Mouse (Mus musculus): Measurements from ENCODE around the gene Clps. TPM values are rescaled to one million over a fixed set of nuclear protein-coding genes. Genes with fewer than 3 reads are reported as not detected.

Clps gene
- total RNA-seq (2015) (not detected in 2 replicates), total RNA-seq (2017) (not detected in 2 replicates)

GRCm38 (mm10) chr17:28560598-28560997, at the start of gene Clps:
Clps (minus strand) TSS chr17:28560766.
- ATAC-seq (ENCODE audit: poor library complexity, severe bottlenecking), result no peak

DNA sequence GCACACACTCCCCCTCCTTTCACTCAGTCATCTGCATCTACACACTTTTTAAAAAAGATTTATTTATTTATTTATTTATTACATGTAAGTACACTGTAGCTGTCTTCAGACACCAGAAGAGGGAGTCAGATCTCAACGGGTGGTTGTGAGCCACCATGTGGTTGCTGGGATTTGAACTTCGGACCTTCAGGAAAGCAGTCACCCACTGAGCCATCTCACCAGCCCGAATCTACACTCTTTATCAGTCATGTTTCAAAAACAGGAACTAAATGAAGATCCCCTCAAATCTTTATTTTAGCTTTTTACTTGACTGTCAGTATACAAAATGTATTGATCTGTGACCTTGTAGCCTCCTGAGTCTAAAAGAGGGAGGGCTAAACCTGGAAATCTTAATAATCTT, 49.0 kb upstream of the Clps start:
- no peak for ATAC-seq (ENCODE audit: poor library complexity, severe bottlenecking)

- ATAC-seq (ENCODE audit: poor library complexity, severe bottlenecking), result no peak
Measured at GRCm38 (mm10) chr17:28601557-28602250, 41.1 kb upstream of the Clps start.

DNA sequence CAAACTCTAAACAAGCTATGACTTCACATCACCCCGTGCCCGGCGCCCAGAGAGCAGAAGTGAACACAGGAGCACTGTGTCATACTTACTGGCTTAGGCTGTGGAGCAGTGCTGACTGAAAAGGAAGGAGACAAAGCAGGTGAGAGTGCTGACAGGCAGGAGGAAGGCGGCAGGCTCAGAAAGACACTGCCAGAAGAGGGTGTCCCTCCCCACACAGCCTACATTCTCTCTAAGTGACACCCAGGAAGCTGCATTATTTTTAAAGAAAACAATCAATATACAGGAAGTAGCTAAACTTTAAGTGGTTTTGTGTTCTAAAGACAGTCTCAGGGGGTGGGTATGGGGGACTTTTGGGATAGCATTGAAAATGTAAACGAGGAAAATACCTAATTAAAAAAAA, 40.2 kb upstream of the Clps start:
- ATAC-seq (ENCODE audit: poor library complexity, severe bottlenecking), result no peak

DNA sequence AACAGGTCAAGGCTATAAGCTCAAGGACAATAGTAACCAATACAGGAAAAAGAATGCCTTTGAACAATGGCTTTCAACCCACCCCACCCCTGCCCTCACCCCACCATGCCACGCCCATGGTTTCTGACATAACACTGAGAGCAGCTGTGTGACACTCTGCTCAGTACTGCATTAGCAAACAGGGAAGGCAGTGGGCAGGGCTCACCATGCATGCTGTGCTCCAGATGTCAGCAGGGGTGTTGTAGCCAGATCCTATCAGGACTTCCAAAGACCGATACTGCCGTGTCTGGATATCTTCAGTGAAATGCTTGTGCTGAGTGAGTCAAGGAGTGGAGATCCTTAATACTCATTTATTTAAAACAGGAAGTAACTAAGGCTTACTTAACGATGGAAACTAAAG, 33.4 kb upstream of the Clps start:
- ATAC-seq (ENCODE audit: poor library complexity, severe bottlenecking), result peak; percentile 49

DNA sequence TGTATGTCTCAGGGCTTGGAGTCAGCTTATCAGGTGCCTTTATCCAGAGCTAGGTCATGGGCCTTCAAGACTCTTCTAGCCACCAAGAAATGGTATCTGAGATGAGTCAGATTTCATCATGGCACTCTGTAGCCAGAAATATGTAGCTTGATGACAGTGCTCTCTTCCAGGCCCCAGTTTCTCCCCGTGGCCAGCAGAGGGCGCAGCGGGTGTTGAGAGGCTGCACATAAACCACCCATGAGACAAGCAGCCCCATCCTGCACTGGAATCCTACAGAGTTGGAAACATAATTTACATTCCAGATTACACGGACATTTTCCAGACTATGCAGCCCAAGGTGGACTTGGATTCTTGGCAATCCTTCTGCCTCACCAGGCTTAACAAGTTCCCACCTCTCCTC, 32.4 kb upstream of the Clps start:
- peak; percentile 83 for ATAC-seq (ENCODE audit: poor library complexity, severe bottlenecking)

DNA sequence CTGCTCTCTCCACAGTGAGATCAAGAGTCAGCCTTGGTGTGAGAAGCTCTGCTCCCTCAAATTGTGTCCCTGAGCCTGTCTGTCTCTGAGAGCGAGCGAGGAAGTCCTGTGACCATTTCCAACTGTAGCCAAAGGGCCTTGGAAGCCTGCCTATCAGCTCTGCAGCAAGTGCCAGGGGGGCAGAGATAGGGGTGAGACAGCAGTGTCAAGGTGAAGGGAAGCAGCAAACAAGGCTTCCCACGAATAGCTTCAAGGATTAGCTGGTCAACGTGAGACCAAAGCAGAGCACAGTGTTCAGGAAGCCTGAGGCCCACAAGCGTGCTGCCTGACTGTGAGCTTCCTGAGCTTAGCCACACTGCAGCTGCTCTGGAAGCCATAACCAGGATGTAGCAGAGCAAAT, 30.9 kb upstream of the Clps start:
- ATAC-seq (ENCODE audit: poor library complexity, severe bottlenecking), result no peak

DNA sequence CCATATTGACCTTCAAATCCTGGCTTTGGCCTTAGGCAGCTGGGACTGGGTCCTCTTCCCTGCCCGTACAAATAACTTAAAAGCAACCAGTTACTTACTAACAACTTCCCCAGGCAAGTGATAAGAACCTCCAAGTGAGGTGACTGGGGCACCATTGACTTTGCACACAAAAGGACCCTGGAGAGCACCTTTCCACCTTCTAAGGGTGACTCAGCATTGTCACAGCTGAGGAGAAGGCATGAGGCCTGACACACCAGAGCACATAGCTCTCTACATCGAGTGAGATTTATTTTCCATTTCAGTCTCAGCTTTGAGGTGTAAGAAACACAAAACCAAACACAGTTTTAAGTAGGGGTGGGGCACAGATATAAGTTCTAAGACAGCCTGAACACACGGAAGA, 30.0 kb upstream of the Clps start:
- ATAC-seq (ENCODE audit: poor library complexity, severe bottlenecking), result no peak

DNA sequence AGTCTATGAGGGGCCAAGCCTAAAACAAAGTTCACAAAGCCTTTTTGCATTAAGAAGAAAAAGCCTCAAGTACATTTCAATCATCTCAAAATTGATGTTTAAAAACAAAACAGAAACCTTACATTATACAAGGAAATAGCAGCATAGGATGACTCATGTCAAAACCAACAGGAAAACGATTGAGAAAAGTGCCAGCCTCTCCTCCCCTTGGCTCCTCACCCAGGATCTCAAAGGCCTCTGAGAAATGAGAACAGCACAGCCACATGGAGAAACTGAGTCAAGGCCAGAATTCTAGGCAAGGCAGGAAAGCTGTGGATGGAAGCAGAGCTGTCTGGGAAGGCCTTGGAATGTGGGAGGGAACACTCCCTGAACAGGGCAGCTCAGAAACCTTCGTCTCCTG, 28.0 kb upstream of the Clps start:
- ATAC-seq (ENCODE audit: poor library complexity, severe bottlenecking), result no peak

- ATAC-seq (ENCODE audit: poor library complexity, severe bottlenecking), result no peak
Measured at GRCm38 (mm10) chr17:28586509-28586908, 25.9 kb upstream of the Clps start.

GRCm38 (mm10) chr17:28581056-28581455, 20.5 kb upstream of the Clps start:
- ATAC-seq (ENCODE audit: poor library complexity, severe bottlenecking), result no peak

DNA sequence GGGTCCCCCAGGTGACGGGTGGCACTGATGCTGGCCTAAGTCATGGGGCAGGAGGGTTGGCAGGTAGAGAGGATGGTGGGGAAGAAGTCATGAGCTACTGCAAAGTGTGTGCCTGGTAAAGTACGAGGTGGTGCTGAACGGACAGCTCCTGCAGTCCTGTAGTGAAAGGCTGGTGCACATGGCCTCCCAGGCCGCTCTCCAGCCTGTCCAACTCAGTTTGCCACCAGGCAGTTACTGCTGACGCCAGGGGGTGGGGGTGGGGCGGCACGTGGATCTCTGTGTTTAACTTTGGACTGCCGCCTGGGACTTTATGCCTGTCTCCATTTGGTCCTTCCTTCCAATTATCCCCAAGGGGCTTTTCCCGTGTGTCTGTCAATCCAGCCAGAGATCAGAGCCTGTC, 19.8 kb upstream of the Clps start:
- ATAC-seq (ENCODE audit: poor library complexity, severe bottlenecking), result peak; percentile 59

GRCm38 (mm10) chr17:28575244-28576125, 14.9 kb upstream of the Clps start, which contains the start of gene Lhfpl5:
Lhfpl5 (plus strand) TSS chr17:28575641.
- peak; percentile 52; the same call in 1 of the 2 replicates for ATAC-seq (ENCODE audit: poor library complexity, severe bottlenecking)

- no peak for ATAC-seq (ENCODE audit: poor library complexity, severe bottlenecking)
Measured at GRCm38 (mm10) chr17:28572941-28573340, 12.4 kb upstream of the Clps start.

DNA sequence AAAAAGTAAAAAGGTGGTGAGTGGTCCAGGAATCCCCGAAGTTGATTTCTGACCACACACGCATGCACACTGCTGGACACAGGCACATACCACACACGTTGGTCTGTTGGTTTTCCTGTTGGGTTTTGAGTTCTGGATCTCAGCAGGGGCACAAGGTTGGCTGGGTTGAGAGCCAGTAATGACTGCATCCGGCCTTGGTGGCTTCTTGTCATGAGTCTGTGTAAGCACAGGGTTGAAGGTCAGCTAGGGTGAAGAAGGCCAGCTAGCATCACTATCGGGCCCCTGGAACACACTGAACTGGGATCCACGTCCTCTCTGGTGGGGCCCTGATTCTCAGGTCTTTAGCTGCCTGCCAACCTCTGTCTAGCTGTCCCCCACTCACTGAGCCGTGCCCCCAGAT, 12.0 kb upstream of the Clps start:
- ATAC-seq (ENCODE audit: poor library complexity, severe bottlenecking), result no peak

GRCm38 (mm10) chr17:28571868-28572267, 11.3 kb upstream of the Clps start:
- ATAC-seq (ENCODE audit: poor library complexity, severe bottlenecking), result no peak

DNA sequence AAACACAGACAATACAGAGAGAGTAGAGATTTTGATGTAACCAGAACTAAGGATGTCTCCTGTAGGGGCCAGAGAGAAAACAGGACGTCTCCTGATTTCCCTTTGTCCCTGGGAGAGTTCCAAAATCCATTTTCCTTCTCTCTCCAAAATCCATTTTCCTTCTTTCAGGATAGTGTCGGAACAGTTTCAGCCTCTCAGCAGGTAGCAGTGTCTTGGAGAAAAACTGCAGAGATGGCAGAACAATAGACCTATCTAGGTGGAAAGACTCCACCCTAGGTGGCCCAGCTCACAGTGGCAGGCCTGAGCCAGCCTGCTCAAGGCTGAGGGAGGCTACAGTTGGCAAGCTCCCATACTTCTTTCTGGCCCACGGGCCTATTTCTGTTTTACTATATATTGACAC, 7.0 kb upstream of the Clps start:
- no peak for ATAC-seq (ENCODE audit: poor library complexity, severe bottlenecking)

- ATAC-seq (ENCODE audit: poor library complexity, severe bottlenecking), result no peak
Measured at GRCm38 (mm10) chr17:28565181-28565580, 4.6 kb upstream of the Clps start.

- no peak for ATAC-seq (ENCODE audit: poor library complexity, severe bottlenecking)
Measured at GRCm38 (mm10) chr17:28561613-28562012, 1.0 kb upstream of the Clps start.

- no peak for ATAC-seq (ENCODE audit: poor library complexity, severe bottlenecking)
Measured at GRCm38 (mm10) chr17:28557772-28558171, 2.8 kb downstream of the Clps start.

DNA sequence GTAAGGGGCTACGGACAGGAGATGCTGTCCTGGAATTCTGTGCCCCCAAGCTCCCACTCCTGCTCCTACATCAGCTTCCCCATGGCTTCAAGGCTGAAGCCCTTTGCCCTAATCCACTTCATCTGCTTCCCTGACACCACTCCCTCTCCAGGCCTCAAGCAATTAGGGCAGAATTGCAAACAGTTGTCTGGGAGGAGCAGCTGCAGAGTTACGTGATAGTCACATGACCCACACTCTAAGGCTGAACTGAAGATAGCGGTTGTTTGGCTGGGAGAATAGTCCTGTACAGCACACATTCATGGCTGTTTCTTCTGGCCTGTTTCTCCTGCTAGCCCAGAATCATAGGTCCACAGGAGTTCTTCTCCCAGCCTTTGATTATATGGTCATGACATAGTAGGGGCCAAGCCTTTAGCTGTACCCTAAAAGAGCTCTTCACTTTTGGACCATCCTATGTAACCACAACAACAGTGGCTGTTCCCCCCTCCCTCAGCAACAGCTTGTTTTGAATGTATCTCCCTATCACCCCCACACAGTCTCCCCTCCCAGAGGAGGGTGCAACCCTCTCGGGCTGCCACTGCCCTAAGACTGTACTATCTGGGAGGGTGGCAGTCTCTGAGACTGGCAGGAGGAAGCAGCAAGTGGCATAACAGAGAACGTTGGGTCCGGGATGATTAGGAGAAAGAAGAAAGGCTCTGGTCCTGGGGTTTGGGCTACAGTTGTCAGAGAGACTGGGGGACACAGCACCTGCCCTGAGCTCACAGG, 3.8 kb downstream of the Clps start:
- no peak for ATAC-seq (ENCODE audit: poor library complexity, severe bottlenecking)
